Mouse (Mus musculus): ENCODE data around the gene Radil.

Gene Radil

DNA sequence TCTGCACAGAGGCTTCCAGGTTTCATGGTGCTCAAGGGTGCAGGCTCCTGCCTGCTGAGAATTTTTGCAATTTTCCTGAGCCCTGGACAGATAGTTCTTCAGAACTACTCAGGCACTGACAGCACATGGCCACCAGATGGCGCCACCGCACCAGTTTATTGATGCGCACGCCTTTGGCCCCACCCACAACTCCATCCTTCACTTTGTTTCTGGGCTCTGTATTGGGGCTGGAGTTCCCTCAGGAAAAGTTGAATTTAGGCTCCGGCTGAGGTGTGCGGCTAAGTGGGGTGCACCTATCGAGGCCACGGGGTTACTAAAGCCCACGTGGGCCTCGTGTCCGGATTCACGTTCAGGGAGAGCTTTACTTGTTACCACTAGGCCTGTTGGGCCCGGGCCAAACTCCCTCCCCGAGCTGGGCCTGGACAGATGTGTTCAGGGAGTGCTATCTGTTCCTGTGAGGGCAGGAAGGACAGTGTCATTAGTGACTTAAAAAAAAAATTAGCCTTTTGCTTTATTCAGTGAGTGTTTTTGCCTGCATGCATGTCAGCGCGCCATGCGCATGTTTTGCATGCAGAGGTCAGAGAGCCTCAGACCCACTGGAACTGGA is 72.0 kb downstream of the Radil start:
- peak; percentile 85 for DNase-seq

DNA sequence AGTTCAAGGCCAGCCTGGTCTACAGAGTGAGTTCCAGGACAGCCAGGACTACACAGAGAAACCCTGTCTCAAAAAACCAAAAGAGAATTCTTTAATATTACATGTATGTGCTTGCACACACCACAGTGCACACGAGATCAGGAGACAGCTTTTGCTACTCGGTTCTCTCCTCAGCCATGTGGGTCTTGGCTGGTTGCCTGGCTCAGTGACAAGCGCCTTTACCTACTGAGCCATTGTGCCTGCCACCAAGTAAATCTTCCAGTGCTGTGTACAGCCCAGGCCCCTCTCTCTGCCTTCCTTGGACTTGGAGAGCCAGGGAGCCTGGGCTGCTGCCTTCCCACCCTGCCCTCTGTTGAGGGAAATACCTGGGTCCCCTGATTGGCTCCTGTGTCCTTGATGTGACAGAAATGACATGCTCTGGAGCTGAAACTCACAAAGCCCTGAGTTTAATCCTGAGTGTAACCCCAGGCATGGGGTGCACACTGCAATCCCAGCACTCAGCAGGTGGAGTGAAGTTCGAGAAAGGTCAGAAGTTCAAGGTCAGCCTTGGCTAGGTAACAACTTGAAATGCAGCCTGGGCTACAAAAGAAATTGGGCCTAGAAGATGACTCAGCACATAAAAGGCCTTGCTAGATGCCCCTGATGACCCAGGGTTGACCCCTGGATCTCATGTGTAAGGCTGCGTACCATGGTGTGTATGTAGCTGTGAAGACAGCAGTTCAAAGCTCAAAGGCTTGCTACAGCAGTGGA is 72.9 kb downstream of the Radil start:
- DNase-seq, result no peak

- DNase-seq, result peak; percentile 62
These were observed 73.6 kb downstream of the Radil start for GRCm38 (mm10) chr5:142477346-142477745.

DNA sequence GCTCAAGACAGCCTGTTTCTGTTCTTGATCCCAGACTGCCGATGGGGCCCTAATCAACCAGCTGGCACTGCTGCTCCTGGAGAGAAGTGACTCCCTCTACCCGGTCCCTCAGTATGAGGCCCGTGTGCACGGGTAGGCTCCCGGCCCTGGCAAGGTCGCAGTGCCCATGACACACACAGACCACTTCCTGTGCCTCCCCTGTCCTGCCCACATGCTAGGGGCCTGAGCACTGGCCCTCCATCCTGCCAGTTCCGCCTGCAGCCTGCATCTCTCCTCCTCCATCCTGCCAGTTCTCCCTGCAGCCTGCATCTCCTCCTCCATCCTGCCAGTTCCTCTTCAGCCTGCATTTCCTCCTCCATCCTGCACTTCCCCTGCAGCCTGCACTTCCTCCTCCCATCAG is 75.2 kb downstream of the Radil start:
- DNase-seq, result no peak

- no peak for DNase-seq
These were observed 77.2 kb downstream of the Radil start for GRCm38 (mm10) chr5:142473696-142474095.

DNA sequence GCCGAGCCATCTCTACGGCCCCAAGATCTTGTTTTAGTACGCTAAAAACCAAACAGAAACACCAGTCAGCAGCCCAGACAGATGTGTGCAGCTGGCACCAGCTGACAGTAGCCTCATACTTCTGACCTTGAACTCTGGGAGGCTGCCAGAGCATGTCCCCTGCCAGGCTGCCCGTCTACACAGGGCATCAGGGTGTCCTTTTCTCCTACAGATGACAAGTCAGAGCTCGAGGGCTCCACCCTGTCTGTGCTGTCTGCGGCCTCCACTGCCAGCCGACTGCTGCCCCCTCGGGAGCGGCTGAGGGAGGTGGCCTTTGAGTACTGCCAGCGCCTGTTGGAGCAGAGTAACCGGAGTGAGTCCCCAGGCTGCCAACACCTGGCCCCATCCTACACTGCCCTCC is 81.1 kb downstream of the Radil start:
- no peak for DNase-seq

DNA sequence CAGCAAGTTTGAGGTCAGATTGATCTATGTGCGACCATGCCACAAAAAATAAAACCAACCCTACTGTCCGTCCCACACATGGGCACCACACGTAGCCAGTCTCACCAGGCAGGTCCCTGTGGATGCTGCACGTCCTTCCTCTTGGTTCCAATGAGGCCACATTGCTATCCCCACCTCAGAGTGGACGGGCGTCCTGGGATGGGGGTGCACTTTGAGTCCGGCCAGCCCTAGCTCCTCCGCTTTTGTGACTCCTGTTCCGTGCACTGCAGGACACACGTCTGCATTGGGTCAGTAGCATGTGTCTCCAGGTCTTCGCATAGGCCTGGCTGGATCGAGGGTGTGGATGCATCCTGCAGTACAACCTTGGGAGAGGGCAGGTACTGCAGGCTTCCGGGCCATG is 82.5 kb downstream of the Radil start:
- DNase-seq, result no peak

GRCm38 (mm10) chr5:142463461-142464454 is 87.1 kb downstream of the Radil start, which contains the start of gene Ap5z1:
TSS of gene Ap5z1 (plus strand) at chr5:142463944.
- peak; percentile 95 for DNase-seq

- no peak for DNase-seq
These were observed 87.9 kb downstream of the Radil start for GRCm38 (mm10) chr5:142463011-142463410.

DNA sequence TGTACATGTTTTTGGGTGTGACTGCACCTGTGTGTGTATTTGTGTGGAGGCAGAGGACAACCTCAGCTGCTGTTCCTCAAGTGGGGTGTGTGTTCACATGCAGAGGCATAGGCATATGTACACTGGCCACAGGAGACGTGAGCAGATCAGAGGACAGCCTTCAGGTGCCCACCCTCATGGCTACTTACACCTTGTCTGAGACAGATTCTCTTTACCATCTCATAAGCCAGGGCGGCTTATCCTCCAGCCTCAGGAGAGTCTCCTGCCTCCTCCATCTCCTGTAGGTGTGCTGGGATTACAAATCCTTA is 88.3 kb downstream of the Radil start:
- no peak for DNase-seq

DNA sequence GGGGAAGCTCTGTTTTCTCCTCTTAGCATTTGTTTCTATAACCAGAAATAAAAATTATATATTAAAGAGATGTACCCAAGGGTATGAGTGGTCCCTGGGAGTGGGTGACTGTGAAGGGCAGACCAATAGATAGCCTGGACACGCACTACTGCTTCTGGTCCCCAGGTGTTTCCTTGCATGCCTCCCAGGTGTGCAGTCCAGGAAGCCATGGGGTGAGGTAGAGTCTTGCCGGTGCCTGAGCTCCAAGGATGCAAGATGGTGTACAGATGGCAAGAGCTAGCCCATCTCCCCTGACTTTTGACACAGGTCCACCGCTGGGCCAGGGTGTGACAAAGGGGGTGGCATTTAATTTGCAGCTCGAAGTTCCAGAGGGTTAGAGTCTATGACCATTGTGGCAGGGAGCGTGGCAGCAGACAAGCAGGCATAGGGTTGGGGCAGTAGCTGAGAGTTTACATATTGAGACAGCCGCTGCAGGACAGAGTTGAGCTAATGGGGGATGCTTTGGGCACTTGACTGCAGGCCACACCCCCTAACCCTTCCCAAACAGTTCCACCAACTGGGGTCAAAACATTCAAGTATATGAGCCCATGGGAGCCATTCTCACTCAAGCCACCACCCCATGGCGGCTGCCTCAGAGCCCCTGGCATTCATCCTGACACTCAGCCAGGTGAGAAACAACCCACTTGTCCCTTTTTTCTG is 88.8 kb downstream of the Radil start:
- DNase-seq, result no peak

DNA sequence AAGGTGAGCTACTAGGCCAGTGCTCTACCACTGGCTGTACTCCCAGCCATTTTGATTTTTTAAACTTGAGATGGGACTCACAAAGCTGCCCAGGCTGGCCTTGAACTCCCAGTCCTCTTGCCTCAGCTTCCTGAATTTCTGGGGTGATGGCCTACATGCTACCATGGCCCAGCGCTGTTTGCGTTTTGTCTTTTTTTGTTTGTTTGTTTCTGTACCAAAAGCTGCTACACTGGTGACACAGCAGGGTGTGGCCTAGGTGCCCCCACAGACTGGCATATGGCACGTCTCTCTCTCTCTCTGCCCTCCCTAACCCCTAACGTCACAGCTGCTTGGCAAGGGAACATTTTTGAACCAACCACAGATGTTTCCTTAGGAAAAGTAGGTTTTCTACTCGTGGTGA is 91.1 kb downstream of the Radil start:
- DNase-seq, result no peak

DNA sequence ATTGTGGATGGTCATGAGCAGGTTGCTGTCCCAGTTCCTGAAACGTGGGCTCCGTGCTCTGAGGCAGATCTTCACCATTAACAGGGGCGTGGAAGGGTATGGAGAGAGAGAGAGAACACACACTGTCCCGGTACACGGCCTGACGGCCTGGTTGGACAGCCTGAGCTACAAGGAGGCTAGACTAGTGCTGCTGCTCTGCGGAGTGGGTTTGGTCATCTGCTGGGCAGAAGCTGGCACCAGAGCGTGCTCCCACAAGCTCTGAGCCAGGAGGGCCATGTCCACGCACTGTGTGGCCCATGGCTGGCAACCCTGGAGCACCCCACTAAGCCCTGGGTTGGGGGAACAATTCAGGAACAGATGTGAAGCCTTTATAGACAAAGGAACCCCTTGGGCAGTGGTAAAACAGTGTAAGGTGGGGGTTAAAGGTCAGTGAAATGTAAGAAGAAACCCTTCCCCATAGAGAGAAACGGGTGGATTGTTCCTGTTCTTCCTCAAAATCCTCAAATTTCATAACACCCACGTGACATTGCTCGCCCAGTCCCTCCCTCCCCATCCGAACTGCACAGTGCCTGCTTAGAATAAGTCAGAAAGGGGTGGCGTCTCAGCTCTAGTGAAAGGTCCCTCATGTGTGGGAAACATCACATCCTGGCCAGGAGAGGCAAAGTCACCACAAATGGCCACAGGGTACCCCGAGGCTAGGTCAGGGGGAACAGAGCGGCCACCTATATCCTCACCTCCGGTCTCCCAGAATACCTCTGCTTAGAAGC is 91.9 kb downstream of the Radil start:
- no peak for DNase-seq

- DNase-seq, result no peak
These were observed 93.6 kb downstream of the Radil start for GRCm38 (mm10) chr5:142457345-142457744.

DNA sequence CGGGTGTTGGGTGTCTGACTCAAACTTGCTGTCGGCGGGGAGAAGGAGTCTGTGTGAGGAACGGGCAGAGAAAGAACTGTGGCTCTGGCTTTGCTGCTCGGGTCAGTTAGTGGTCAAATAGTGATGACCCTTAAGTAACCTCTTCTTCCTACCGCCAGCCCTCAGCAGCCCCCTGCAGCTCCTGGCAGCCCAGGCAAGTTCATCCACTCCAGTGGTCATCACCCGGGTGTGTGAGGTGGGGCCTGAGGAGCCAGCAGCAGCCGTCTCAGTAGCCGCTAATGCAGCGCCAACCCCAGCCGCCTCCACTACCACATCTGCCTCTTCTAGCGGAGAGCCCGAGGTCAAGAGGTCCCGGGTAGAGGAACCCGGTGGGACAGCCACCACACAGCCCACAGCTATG is 94.6 kb downstream of the Radil start:
- DNase-seq, result no peak

DNA sequence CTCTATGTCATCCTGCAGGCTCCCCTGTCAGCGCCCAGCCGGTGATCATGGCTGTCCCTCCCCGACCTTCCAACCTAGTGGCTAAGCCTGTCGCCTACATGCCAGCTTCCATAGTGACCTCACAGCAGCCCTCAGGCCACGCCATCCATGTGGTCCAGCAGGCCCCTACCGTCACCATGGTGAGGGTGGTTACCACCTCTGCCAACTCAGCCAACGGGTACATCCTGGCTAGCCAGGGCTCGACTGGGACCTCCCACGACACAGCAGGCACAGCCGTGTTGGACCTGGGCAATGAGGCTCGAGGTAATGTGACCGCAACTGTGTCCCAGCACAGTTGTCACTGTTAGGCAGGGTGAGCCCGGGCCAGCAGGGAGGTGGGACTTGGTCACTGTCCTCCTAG is 97.2 kb downstream of the Radil start:
- no peak for DNase-seq

DNA sequence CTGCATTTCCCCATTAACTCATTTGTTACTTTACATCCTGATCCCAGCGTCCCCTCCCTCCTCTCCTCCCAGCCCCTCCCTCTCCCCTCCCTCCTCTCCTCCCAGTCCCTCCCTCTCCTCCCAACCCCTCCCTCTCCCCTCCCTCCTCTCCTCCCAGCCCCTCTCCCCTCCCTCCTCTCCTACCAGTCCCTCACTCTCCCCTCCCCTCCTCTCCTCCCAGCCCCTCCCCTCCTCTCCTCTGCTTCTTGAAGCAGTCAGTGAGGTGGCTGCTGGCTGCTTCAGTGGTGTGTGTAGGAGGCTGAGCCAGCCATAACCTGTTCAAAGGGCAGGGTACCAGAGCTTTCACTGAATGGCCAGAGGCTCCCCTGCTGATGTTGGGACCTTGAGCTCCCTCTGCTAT is 99.1 kb downstream of the Radil start:
- DNase-seq, result no peak

DNA sequence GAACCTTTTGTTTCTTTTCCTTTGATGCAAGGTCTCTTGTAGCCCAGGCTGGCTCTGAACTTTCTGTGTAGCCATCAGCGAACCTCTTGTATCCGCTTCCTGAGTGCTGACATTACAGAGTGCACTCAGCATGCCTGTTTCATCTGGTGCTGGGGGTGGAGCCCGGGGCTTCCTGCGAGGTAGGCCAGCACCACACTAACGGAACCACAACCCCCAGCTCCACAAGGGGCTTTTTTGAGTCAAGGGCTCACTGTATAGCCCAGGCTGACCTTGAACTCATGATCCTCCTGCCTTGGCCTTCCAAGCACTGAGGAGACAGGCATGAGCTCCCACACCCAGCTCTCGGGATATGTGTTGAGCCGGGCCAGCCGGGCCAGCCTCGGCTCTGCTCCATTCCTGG is 100.1 kb downstream of the Radil start:
- no peak for DNase-seq

GRCm38 (mm10) chr5:142448623-142449022 is 102.3 kb downstream of the Radil start:
- DNase-seq, result no peak

- peak; percentile 86 for DNase-seq
These were observed 102.8 kb downstream of the Radil start for GRCm38 (mm10) chr5:142448076-142448475.

DNA sequence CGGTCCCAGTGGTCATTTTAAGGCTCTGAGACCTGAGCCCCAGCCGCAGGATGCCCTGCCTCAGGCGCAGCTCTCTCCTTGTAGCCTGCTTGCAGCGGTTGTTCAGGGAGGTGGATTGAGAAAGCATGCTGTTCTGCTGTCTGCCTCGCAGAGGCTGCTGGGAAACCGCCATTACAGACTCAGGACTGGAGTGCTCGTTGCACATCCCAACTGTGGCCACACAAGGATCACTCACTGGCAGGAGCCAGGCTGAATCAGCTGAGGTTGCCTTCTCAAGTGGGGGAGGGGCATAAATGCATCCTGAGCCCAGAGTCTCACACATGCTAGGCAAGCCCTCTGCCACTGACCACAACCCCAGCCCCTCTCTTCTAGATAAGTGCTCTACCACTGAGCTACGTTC is 105.2 kb downstream of the Radil start:
- no peak for DNase-seq

DNA sequence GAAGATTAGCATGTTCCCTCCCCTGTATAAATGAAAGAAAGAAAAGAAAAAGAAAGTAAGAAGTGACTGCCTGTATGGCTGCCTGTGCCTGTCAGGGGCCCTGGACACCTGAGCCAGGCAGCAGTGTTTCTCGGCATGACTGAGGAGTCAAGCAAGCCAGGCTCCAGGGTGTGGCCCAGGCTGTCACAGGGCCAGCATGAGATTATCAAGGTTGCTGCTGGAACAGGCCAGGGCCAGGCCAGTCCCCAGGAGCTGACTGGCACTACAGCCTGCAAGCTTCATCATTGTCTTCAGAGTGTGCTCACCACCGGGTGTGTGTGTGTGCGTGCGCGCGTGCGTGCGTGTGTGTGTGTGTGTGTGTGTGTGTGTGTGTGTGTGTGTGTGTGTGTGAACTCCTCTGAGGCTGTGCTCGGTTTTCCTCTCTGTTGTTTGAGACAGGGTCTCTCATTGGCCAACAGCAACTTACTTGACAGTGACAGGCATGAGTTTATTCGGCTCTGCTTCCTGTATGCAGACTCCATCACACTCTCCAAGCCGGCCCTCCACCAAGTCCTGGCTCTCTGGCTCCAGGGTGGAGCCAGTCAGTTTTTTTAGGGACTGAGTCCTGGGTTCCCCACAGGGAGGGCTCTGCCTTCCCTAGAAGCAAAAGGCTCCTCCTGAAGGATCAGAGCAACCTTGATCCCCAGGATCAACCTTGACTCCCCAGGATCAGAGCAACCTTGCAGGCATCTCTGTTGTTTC is 105.9 kb downstream of the Radil start:
- no peak for DNase-seq
